Mouse (Mus musculus): ENCODE results near the gene H2-Eb2. TPM values are rescaled to one million over a fixed set of nuclear protein-coding genes. Genes with fewer than 3 reads are reported as not detected.

Gene H2-Eb2
- polyA plus RNA-seq, 1 experiment from 2014 or later, result not detected

GRCm38 (mm10) chr17:34386656-34387055, 61.2 kb downstream of the H2-Eb2 start:
- H3K4me1 ChIP-seq (replicated peaks), result no peaks in the 10 kb centered on the region
- H3K4me3 ChIP-seq (replicated peaks), result no peak overlapping the region
- H3K27me3 ChIP-seq, result peaks cover 8% of the 10 kb centered on the region
- H3K9ac ChIP-seq, result no peak overlapping the region
- no peak overlapping the region for H3K4me2 ChIP-seq
- H3K36me3 ChIP-seq, result no peaks in the 10 kb centered on the region
- no peak overlapping the region for H3K27ac ChIP-seq
- DNase-seq, result no peak
- WGBS (ENCODE audit: insufficient replicate concordance), result 26% methylated on average over 2 of the region's 2 CpGs
- ATAC-seq (ENCODE audit: low read depth), result no peak
- H3K9me3 ChIP-seq (replicated peaks), result no peaks in the 10 kb centered on the region

- ATAC-seq (ENCODE audit: low read depth) (no peak), DNase-seq (no peak)
- Histone ChIP-seq H3K9ac (no peak overlapping the region), H3K4me2 (no peak overlapping the region), H3K4me3 (replicated peaks) (no peak overlapping the region), H3K4me1 (replicated peaks) (0 out of 2 replicates have a peak, but pooled peaks cover 2% of the 10 kb centered on the region), H3K9me3 (replicated peaks) (no peaks in the 10 kb centered on the region), H3K27ac (no peak overlapping the region), H3K27me3 (peaks cover 21% of the 10 kb centered on the region), H3K36me3 (no peaks in the 10 kb centered on the region)
- 29% methylated on average over 4 of the region's 4 CpGs for WGBS (ENCODE audit: insufficient replicate concordance)
Measured at GRCm38 (mm10) chr17:34388513-34388912, 63.0 kb downstream of the H2-Eb2 start.

Other genes starting within 250 kb of the H2-Eb2 start
- gene H2-Oa, start 233.3 kb upstream of the H2-Eb2 start, polyA plus RNA-seq (2015; fragmentation: Nextera tagmentation; extraction: Ambion mirVana), result 0.39 and 0.41 TPM in 2 replicates
- gene H2-DMa, start 206.1 kb upstream of the H2-Eb2 start, polyA plus RNA-seq (2015; fragmentation: Nextera tagmentation; extraction: Ambion mirVana), result 4.4 and 5.2 TPM in 2 replicates
- gene Brd2, start 203.0 kb upstream of the H2-Eb2 start, polyA plus RNA-seq (2015; fragmentation: Nextera tagmentation; extraction: Ambion mirVana), result 42.0 and 53.3 TPM in 2 replicates
- gene H2-DMb2, start 182.4 kb upstream of the H2-Eb2 start, polyA plus RNA-seq (2015; fragmentation: Nextera tagmentation; extraction: Ambion mirVana), result 0.31 and 0.36 TPM in 2 replicates
- gene H2-DMb1, start 172.6 kb upstream of the H2-Eb2 start, polyA plus RNA-seq (2015; fragmentation: Nextera tagmentation; extraction: Ambion mirVana), result 0.54 and 0.62 TPM in 2 replicates
- 2.4 and 3.2 TPM in 2 replicates for gene Tap1, start 138.1 kb upstream of the H2-Eb2 start, polyA plus RNA-seq (2015; fragmentation: Nextera tagmentation; extraction: Ambion mirVana)
- gene Psmb9, start 137.9 kb upstream of the H2-Eb2 start, polyA plus RNA-seq (2015; fragmentation: Nextera tagmentation; extraction: Ambion mirVana), result 6.6 and 7.7 TPM in 2 replicates
- gene Psmb8, start 127.9 kb upstream of the H2-Eb2 start, polyA plus RNA-seq (2015; fragmentation: Nextera tagmentation; extraction: Ambion mirVana), result 15.3 and 18.0 TPM in 2 replicates
- 5.7 and 6.1 TPM in 2 replicates for gene Tap2, start 122.1 kb upstream of the H2-Eb2 start, polyA plus RNA-seq (2015; fragmentation: Nextera tagmentation; extraction: Ambion mirVana)
- 0.08 TPM in 1 of 2 replicates, not detected in the other for gene H2-Ob, start 86.8 kb upstream of the H2-Eb2 start, polyA plus RNA-seq (2015; fragmentation: Nextera tagmentation; extraction: Ambion mirVana)
- gene H2-Ab1, start 68.0 kb upstream of the H2-Eb2 start, polyA plus RNA-seq (2015; fragmentation: Nextera tagmentation; extraction: Ambion mirVana), result 2.2 and 2.3 TPM in 2 replicates
- gene H2-Aa, start 37.8 kb upstream of the H2-Eb2 start, polyA plus RNA-seq (2015; fragmentation: Nextera tagmentation; extraction: Ambion mirVana), result 0.96 TPM in 2 replicates
- 0.81 and 0.88 TPM in 2 replicates for gene H2-Eb1, start 19.8 kb upstream of the H2-Eb2 start, polyA plus RNA-seq (2015; fragmentation: Nextera tagmentation; extraction: Ambion mirVana)
- gene Btnl2, start 29.2 kb downstream of the H2-Eb2 start, polyA plus RNA-seq (2015; fragmentation: Nextera tagmentation; extraction: Ambion mirVana), result 0.05 TPM in 1 of 2 replicates, not detected in the other
- gene Btnl1, start 51.5 kb downstream of the H2-Eb2 start, polyA plus RNA-seq (2015; fragmentation: Nextera tagmentation; extraction: Ambion mirVana), result not detected in 2 replicates
- gene BC051142, start 73.2 kb downstream of the H2-Eb2 start, polyA plus RNA-seq (2015; fragmentation: Nextera tagmentation; extraction: Ambion mirVana), result 0.21 TPM in 1 of 2 replicates, not detected in the other
- not detected in 2 replicates for gene Btnl4, start 151.7 kb downstream of the H2-Eb2 start, polyA plus RNA-seq (2015; fragmentation: Nextera tagmentation; extraction: Ambion mirVana)
- not detected in 2 replicates for gene Btnl6, start 191.7 kb downstream of the H2-Eb2 start, polyA plus RNA-seq (2015; fragmentation: Nextera tagmentation; extraction: Ambion mirVana)
- 0.43 and 0.55 TPM in 2 replicates for gene Notch4, start 238.6 kb downstream of the H2-Eb2 start, polyA plus RNA-seq (2015; fragmentation: Nextera tagmentation; extraction: Ambion mirVana)

All from liver, embryonic 13.5 days (tissue).